Mouse (Mus musculus): Measurements from ENCODE around the gene Atp5k. TPM values are rescaled to one million over a fixed set of nuclear protein-coding genes. Genes with fewer than 3 reads are reported as not detected.

Atp5k gene
- 433 and 451 TPM in 2 replicates for polyA plus RNA-seq (2015; fragmentation: Nextera tagmentation; extraction: Ambion mirVana)

GRCm38 (mm10) chr5:108433804-108434587 lies at the start of gene Atp5k:
Gene Atp5k, minus strand, starts transcription at chr5:108434448.
- Histone ChIP-seq H3K9ac (replicated peaks) (peak within 1 kb of the TSS; percentile 89), H3K4me2 (replicated peaks) (peak within 1 kb of the TSS; percentile 97), H3K4me1 (replicated peaks) (peaks cover 15% of the 10 kb centered on the region), H3K27me3 (peaks cover 16% of the 10 kb centered on the region), H3K36me3 (peaks cover 33% of the 10 kb centered on the region), H3K4me3 (replicated peaks) (peak within 1 kb of the TSS; percentile 96), H3K9me3 (no peaks in the 10 kb centered on the region), H3K27ac (no peak within 1 kb of the TSS)
- WGBS = under 1% methylated on average over 42 of the region's 42 CpGs
- ATAC-seq = peak; percentile 91

GRCm38 (mm10) chr5:108483006-108483405 lies 48.8 kb upstream of the Atp5k start:
- Histone ChIP-seq H3K27ac (no peak overlapping the region), H3K27me3 (no peaks in the 10 kb centered on the region), H3K9me3 (no peaks in the 10 kb centered on the region), H3K4me1 (replicated peaks) (no peaks in the 10 kb centered on the region), H3K9ac (replicated peaks) (no peak overlapping the region), H3K4me3 (replicated peaks) (no peak overlapping the region), H3K36me3 (peaks cover 39% of the 10 kb centered on the region), H3K4me2 (replicated peaks) (no peak overlapping the region)
- no peak for ATAC-seq
- WGBS = 93% methylated on average over 6 of the region's 6 CpGs

- Histone ChIP-seq H3K27ac (no peak overlapping the region), H3K9me3 (no peaks in the 10 kb centered on the region), H3K4me3 (replicated peaks) (no peak overlapping the region), H3K4me1 (replicated peaks) (no peaks in the 10 kb centered on the region), H3K27me3 (no peaks in the 10 kb centered on the region), H3K36me3 (peaks cover 79% of the 10 kb centered on the region), H3K9ac (replicated peaks) (no peak overlapping the region), H3K4me2 (replicated peaks) (no peak overlapping the region)
- no peak for ATAC-seq
- WGBS = 84% methylated on average over 3 of the region's 3 CpGs
These were observed 41.7 kb upstream of the Atp5k start for GRCm38 (mm10) chr5:108475977-108476376.

GRCm38 (mm10) chr5:108473737-108474136 lies 39.5 kb upstream of the Atp5k start:
- ATAC-seq = no peak
- no peaks in the 10 kb centered on the region for H3K27me3 ChIP-seq
- 90% methylated on average over 4 of the region's 4 CpGs for WGBS
- H3K4me1 ChIP-seq (replicated peaks) = no peaks in the 10 kb centered on the region; the same call in 1 of the 2 replicates
- no peak overlapping the region for H3K4me3 ChIP-seq (replicated peaks)
- no peaks in the 10 kb centered on the region for H3K9me3 ChIP-seq
- no peak overlapping the region for H3K27ac ChIP-seq
- peaks cover 71% of the 10 kb centered on the region for H3K36me3 ChIP-seq
- no peak overlapping the region for H3K4me2 ChIP-seq (replicated peaks)
- H3K9ac ChIP-seq (replicated peaks) = no peak overlapping the region

- no peak overlapping the region for H3K27ac ChIP-seq
- H3K27me3 ChIP-seq = no peaks in the 10 kb centered on the region
- H3K4me1 ChIP-seq (replicated peaks) = peaks cover 28% of the 10 kb centered on the region
- 80% methylated on average over 7 of the region's 7 CpGs for whole genome bisulfite sequencing
- no peak overlapping the region for H3K4me3 ChIP-seq (replicated peaks)
- no peak overlapping the region for H3K9ac ChIP-seq (replicated peaks)
- no peak overlapping the region for H3K4me2 ChIP-seq (replicated peaks)
- ATAC-seq = no peak
- peaks cover 32% of the 10 kb centered on the region for H3K36me3 ChIP-seq
- H3K9me3 ChIP-seq = no peaks in the 10 kb centered on the region
These were observed 35.4 kb upstream of the Atp5k start for GRCm38 (mm10) chr5:108469617-108470016.

- WGBS = 98% methylated on average over 1 of the region's 1 CpGs
- H3K4me3 ChIP-seq (replicated peaks) = no peak overlapping the region
- H3K4me1 ChIP-seq (replicated peaks) = peaks cover 54% of the 10 kb centered on the region
These were observed 32.4 kb upstream of the Atp5k start for GRCm38 (mm10) chr5:108466647-108467046.

GRCm38 (mm10) chr5:108465131-108465891 lies 31.1 kb upstream of the Atp5k start:
- ATAC-seq = no peak
- H3K27ac ChIP-seq = no peak overlapping the region
- WGBS = 92% methylated on average over 6 of the region's 6 CpGs
- no peaks in the 10 kb centered on the region for H3K27me3 ChIP-seq
- H3K9ac ChIP-seq (replicated peaks) = no peak overlapping the region
- no peaks in the 10 kb centered on the region for H3K36me3 ChIP-seq
- H3K4me2 ChIP-seq (replicated peaks) = no peak overlapping the region
- peaks cover 59% of the 10 kb centered on the region for H3K4me1 ChIP-seq (replicated peaks)
- no peaks in the 10 kb centered on the region for H3K9me3 ChIP-seq
- no peak overlapping the region for H3K4me3 ChIP-seq (replicated peaks)

More at GRCm38 (mm10) chr5:108466647-108467046, 32.4 kb upstream of the Atp5k start:
- Histone ChIP-seq H3K27ac (no peak overlapping the region), H3K9ac (replicated peaks) (no peak overlapping the region), H3K4me2 (replicated peaks) (no peak overlapping the region), H3K9me3 (no peaks in the 10 kb centered on the region), H3K36me3 (peaks cover 3% of the 10 kb centered on the region; the same call in 1 of the 2 replicates), H3K27me3 (no peaks in the 10 kb centered on the region)
- no peak for ATAC-seq

- Histone ChIP-seq H3K36me3 (no peaks in the 10 kb centered on the region), H3K27me3 (peaks cover 14% of the 10 kb centered on the region), H3K27ac (0 out of 2 replicates have a peak overlapping the region, but pooled peaks have one; percentile 36), H3K4me2 (replicated peaks) (peak overlapping the region; percentile 95), H3K4me3 (replicated peaks) (peak overlapping the region; percentile 96), H3K4me1 (replicated peaks) (peaks cover 56% of the 10 kb centered on the region), H3K9me3 (no peaks in the 10 kb centered on the region), H3K9ac (replicated peaks) (peak overlapping the region; percentile 99)
- WGBS = 47% methylated on average over 4 of the region's 4 CpGs
- ATAC-seq = no peak
These were observed 28.2 kb upstream of the Atp5k start for GRCm38 (mm10) chr5:108462446-108462845.

GRCm38 (mm10) chr5:108461082-108462065 lies 27.1 kb upstream of the Atp5k start, which contains the start of gene Pcgf3:
Gene Pcgf3, plus strand, starts transcription at chr5:108461232.
- Histone ChIP-seq H3K36me3 (no peaks in the 10 kb centered on the region), H3K4me3 (replicated peaks) (peak within 1 kb of the TSS; percentile 96), H3K27ac (peak within 1 kb of the TSS; percentile 91), H3K27me3 (peaks cover 17% of the 10 kb centered on the region), H3K9ac (replicated peaks) (peak within 1 kb of the TSS; percentile 99), H3K4me1 (replicated peaks) (peaks cover 47% of the 10 kb centered on the region), H3K4me2 (replicated peaks) (peak within 1 kb of the TSS; percentile 95), H3K9me3 (no peaks in the 10 kb centered on the region)
- ATAC-seq = peak; percentile 96
- under 1% methylated on average over 62 of the region's 62 CpGs for WGBS

- peak overlapping the region; percentile 95 for H3K4me2 ChIP-seq (replicated peaks)
- peak overlapping the region; percentile 52; the same call in 1 of the 2 replicates for H3K9ac ChIP-seq (replicated peaks)
- no peaks in the 10 kb centered on the region for H3K9me3 ChIP-seq
- H3K27ac ChIP-seq = no peak overlapping the region
- H3K4me1 ChIP-seq (replicated peaks) = peaks cover 38% of the 10 kb centered on the region
- H3K4me3 ChIP-seq (replicated peaks) = peak overlapping the region; percentile 96
- peaks cover 17% of the 10 kb centered on the region for H3K27me3 ChIP-seq
- no peaks in the 10 kb centered on the region for H3K36me3 ChIP-seq
- WGBS = 47% methylated on average over 6 of the region's 6 CpGs
- ATAC-seq = peak; percentile 19
These were observed 26.2 kb upstream of the Atp5k start for GRCm38 (mm10) chr5:108460461-108460860.

- Histone ChIP-seq H3K9me3 (no peaks in the 10 kb centered on the region), H3K4me3 (replicated peaks) (no peak overlapping the region), H3K27me3 (peaks cover 17% of the 10 kb centered on the region), H3K4me2 (replicated peaks) (no peak overlapping the region), H3K27ac (no peak overlapping the region), H3K9ac (replicated peaks) (no peak overlapping the region), H3K36me3 (no peaks in the 10 kb centered on the region), H3K4me1 (replicated peaks) (peaks cover 22% of the 10 kb centered on the region)
- no peak for ATAC-seq
- 73% methylated on average over 2 of the region's 2 CpGs for WGBS
These were observed 24.5 kb upstream of the Atp5k start for GRCm38 (mm10) chr5:108458706-108459105.

All from midbrain, embryonic 13.5 days (tissue).